Mouse (Mus musculus) inflammation-experienced regulatory T-cells (primary cell): Measurements from ENCODE around the gene Krt80. TPM values are rescaled to one million over a fixed set of nuclear protein-coding genes. Genes with fewer than 3 reads are reported as not detected.

ENCODE experiments used
- polyA plus RNA-seq, 2 experiments: library from polyadenylated mRNA; unstranded; fragments of 100-300 nt; shearing (Covaris generic); gene quantifications; one replicate each; pipeline ENCODE4 v1.2.1; 2017

Gene Krt80
- polyA plus RNA-seq, result 1 to 10 TPM in 1 of 2 experiments, not detected in 1; 4.4 TPM

DNA sequence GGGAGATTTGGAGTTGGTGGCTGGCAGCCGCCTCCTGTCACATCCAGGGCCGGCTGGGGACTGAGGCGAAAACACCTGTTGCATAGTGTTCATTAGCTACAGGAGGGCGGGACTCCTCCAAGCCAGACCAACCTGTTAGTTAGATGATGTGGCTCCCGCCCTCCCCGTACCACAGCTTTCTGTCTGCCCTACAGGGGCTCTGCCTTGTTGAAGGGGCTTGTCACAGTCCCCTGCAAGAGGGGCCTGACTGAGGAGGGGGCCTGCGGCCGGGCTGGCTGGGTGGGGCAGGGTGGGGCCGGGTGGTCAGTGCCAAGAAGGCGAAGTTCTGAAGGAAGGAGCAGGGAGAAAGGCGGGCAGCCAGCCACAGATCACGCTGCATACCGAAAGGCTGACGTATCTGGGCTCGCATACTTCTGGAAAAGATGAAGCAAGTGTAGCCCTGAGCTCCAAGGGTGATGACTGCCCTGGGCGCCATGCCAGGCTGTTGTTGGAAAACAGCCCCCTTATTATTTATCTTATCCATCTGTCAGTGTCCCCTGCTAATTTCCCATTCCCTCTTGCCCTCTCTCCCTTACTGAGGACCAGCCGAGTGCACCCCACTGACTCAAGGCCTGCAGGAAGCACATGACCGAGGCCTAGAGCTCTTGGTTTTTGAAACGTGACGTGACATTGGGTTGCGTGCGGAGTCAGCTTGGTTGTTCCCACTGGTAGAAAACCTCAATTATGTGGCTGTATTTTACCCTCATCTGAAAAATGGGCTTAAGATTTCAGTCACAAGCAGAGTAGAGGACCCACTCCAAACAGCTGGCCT is at the start of gene Krt80:
Gene Krt80, minus strand, starts transcription at position 62 of the 811 bp plus-strand sequence.

GRCm38 (mm10) chr15:101410775-101411174 is 40.8 kb upstream of the Krt80 start, which contains the start of gene Krt7:
Gene Krt7 (plus strand): TSS chr15:101411043.

Other genes with a start within 250 kb of the Krt80 start
- 1 to 10 TPM; 3.9 to 5.3 TPM for gene Acvrl1, start 241.6 kb downstream of the Krt80 start, polyA plus RNA-seq
- gene Acvr1b, start 196.1 kb downstream of the Krt80 start, polyA plus RNA-seq, result 1 to 10 TPM; 1.8 to 3.8 TPM
- gene Grasp, start 146.0 kb downstream of the Krt80 start, polyA plus RNA-seq, result 10 to 100 TPM in 1 of 2 experiments, 1 to 10 TPM in 1; 5.2 to 18.9 TPM
- gene Nr4a1, start 115.9 kb downstream of the Krt80 start, polyA plus RNA-seq, result 100 to 1,000 TPM in 1 of 2 experiments, 10 to 100 TPM in 1; 34.6 to 106 TPM
- 10 to 100 TPM; 58.8 to 63.1 TPM for gene Atg101, start 85.9 kb downstream of the Krt80 start, polyA plus RNA-seq
- gene 6030408B16Rik, start 77.0 kb downstream of the Krt80 start, polyA plus RNA-seq, result under 1 TPM in 1 of 2 experiments, not detected in 1; 0.55 TPM
- gene Krt7, start 40.9 kb upstream of the Krt80 start, polyA plus RNA-seq, result under 1 TPM; 0.11 to 0.12 TPM
- gene Krt87, start 68.6 kb upstream of the Krt80 start, polyA plus RNA-seq, result under 1 TPM in 1 of 2 experiments, not detected in 1; 0.23 TPM
- not detected for gene Krt88, start 77.6 kb upstream of the Krt80 start, polyA plus RNA-seq
- not detected for gene Krt81, start 93.6 kb upstream of the Krt80 start, polyA plus RNA-seq
- under 1 TPM in 1 of 2 experiments, not detected in 1; 0.11 TPM for gene Krt86, start 103.3 kb upstream of the Krt80 start, polyA plus RNA-seq
- gene Krt83, start 121.3 kb upstream of the Krt80 start, polyA plus RNA-seq, result 1 to 10 TPM; 1.4 to 3.3 TPM
- not detected for gene Gm49425, start 147.1 kb upstream of the Krt80 start, polyA plus RNA-seq
- 1 to 10 TPM in 1 of 2 experiments, under 1 TPM in 1; 0.10 to 1.6 TPM for gene Krt84, start 162.7 kb upstream of the Krt80 start, polyA plus RNA-seq
- not detected for gene Krt82, start 180.5 kb upstream of the Krt80 start, polyA plus RNA-seq
- under 1 TPM in 1 of 2 experiments, not detected in 1; 0.15 TPM for gene Krt90, start 192.8 kb upstream of the Krt80 start, polyA plus RNA-seq
- gene Krt75, start 203.7 kb upstream of the Krt80 start, polyA plus RNA-seq, result 1 to 10 TPM in 1 of 2 experiments, under 1 TPM in 1; 0.14 to 1.3 TPM